Mouse (Mus musculus): ENCODE measurements around the gene Ano4. TPM values are rescaled to one million over a fixed set of nuclear protein-coding genes. Genes with fewer than 3 reads are reported as not detected.

The Ano4 gene
- total and polyA plus RNA-seq, 3 experiments = not detected

- no peak overlapping the region for H3K9ac ChIP-seq (ENCODE audit: insufficient read depth, low read depth)
- no peaks in the 10 kb centered on the region for H3K4me1 ChIP-seq (ENCODE audit: control insufficient read depth in 1 of 2, insufficient read depth in 2 of 2)
- no peak overlapping the region for H3K4me3 ChIP-seq (replicated peaks in 1 of 3; ENCODE audit: low read depth in 2 of 3, low read length in 2 of 3, poor library complexity in 1 of 3)
- no peaks in the 10 kb centered on the region for H3K9me3 ChIP-seq (replicated peaks; ENCODE audit: low read length)
- H3K4me2 ChIP-seq (ENCODE audit: insufficient read depth, low read depth, poor library complexity, severe bottlenecking) = no peak overlapping the region
- no peak for DNase-seq (ENCODE audit: extremely low read depth)
- no peak overlapping the region for H3K27ac ChIP-seq (ENCODE audit: insufficient read depth, low read depth)
- in situ Hi-C loops (cut with MboI; ENCODE audit: low pct_ligation_motif_present, low pct_unique_long_range_greater_than_20kb, low sequenced_read_pairs) (no loop called here), dilution Hi-C loops (cut with MboI; ENCODE audit: extremely low pct_ligation_motif_present, extremely low pct_unique_long_range_greater_than_20kb, low sequenced_read_pairs) (no loop called here)
- TF ChIP-seq E2F4 (IDR thresholded peaks at IDR 0.05; ENCODE audit: insufficient replicate concordance, low read depth, low read length) (no peak), RAD21 (IDR thresholded peaks at IDR 0.05; ENCODE audit: low read depth, low read length) (no peak), ZNF384 (IDR thresholded peaks at IDR 0.05; ENCODE audit: low read depth, low read length) (no peak)
- no peaks in the 10 kb centered on the region for H3K36me3 ChIP-seq (replicated peaks in 1 of 2; ENCODE audit: control insufficient read depth in 1 of 2, insufficient read depth in 1 of 2, low read length in 1 of 2)
- H3K79me2 ChIP-seq (replicated peaks; ENCODE audit: control insufficient read depth, extremely low read depth, insufficient read depth, poor library complexity, severe bottlenecking) = no peaks in the 10 kb centered on the region
- no peaks in the 10 kb centered on the region for H3K27me3 ChIP-seq (replicated peaks)
Measured at GRCm38 (mm10) chr10:89254765-89255164, 89.8 kb downstream of the Ano4 start.

- no peaks in the 10 kb centered on the region for H3K36me3 ChIP-seq (replicated peaks in 1 of 2; ENCODE audit: control insufficient read depth in 1 of 2, insufficient read depth in 1 of 2, low read length in 1 of 2)
- no peak overlapping the region for H3K4me2 ChIP-seq (ENCODE audit: insufficient read depth, low read depth, poor library complexity, severe bottlenecking)
- DNase-seq (ENCODE audit: extremely low read depth) = no peak
- H3K27ac ChIP-seq (ENCODE audit: insufficient read depth, low read depth) = no peak overlapping the region
- dilution Hi-C loops (cut with MboI; ENCODE audit: extremely low pct_ligation_motif_present, extremely low pct_unique_long_range_greater_than_20kb, low sequenced_read_pairs) (no loop called here), in situ Hi-C loops (cut with MboI; ENCODE audit: low pct_ligation_motif_present, low pct_unique_long_range_greater_than_20kb, low sequenced_read_pairs) (no loop called here)
- H3K4me3 ChIP-seq (replicated peaks in 1 of 3; ENCODE audit: low read depth in 2 of 3, low read length in 2 of 3, poor library complexity in 1 of 3) = no peak overlapping the region
- H3K27me3 ChIP-seq (replicated peaks) = no peaks in the 10 kb centered on the region
- no peaks in the 10 kb centered on the region for H3K79me2 ChIP-seq (replicated peaks; ENCODE audit: control insufficient read depth, extremely low read depth, insufficient read depth, poor library complexity, severe bottlenecking)
- H3K9me3 ChIP-seq (replicated peaks; ENCODE audit: low read length) = no peaks in the 10 kb centered on the region
- no peaks in the 10 kb centered on the region for H3K4me1 ChIP-seq (ENCODE audit: control insufficient read depth in 1 of 2, insufficient read depth in 2 of 2)
- no peak for TF ChIP-seq TCF12 (IDR thresholded peaks at IDR 0.05; ENCODE audit: low read depth, low read length)
- no peak for TF ChIP-seq POLR2AphosphoS2 (IDR thresholded peaks at IDR 0.05; ENCODE audit: low read depth, low read length)
- TF ChIP-seq CHD2 (IDR thresholded peaks at IDR 0.05; ENCODE audit: low read length) = no peak
- TF ChIP-seq ZKSCAN1 (IDR thresholded peaks at IDR 0.05; ENCODE audit: borderline replicate concordance, low read depth, low read length) = no peak
- H3K9ac ChIP-seq (ENCODE audit: insufficient read depth, low read depth) = no peak overlapping the region
Measured at GRCm38 (mm10) chr10:89253799-89254198, 90.8 kb downstream of the Ano4 start.

GRCm38 (mm10) chr10:89252636-89253035, 91.9 kb downstream of the Ano4 start:
- in situ Hi-C loops (cut with MboI; ENCODE audit: low pct_ligation_motif_present, low pct_unique_long_range_greater_than_20kb, low sequenced_read_pairs) (no loop called here), dilution Hi-C loops (cut with MboI; ENCODE audit: extremely low pct_ligation_motif_present, extremely low pct_unique_long_range_greater_than_20kb, low sequenced_read_pairs) (no loop called here)
- no peak overlapping the region for H3K4me3 ChIP-seq (replicated peaks in 1 of 3; ENCODE audit: low read depth in 2 of 3, low read length in 2 of 3, poor library complexity in 1 of 3)
- TF ChIP-seq NELFE (IDR thresholded peaks at IDR 0.05; ENCODE audit: low read depth, low read length) = no peak
- no peaks in the 10 kb centered on the region for H3K4me1 ChIP-seq (ENCODE audit: control insufficient read depth in 1 of 2, insufficient read depth in 2 of 2)
- no peak overlapping the region for H3K27ac ChIP-seq (ENCODE audit: insufficient read depth, low read depth)
- H3K36me3 ChIP-seq (replicated peaks in 1 of 2; ENCODE audit: control insufficient read depth in 1 of 2, insufficient read depth in 1 of 2, low read length in 1 of 2) = no peaks in the 10 kb centered on the region
- no peaks in the 10 kb centered on the region for H3K9me3 ChIP-seq (replicated peaks; ENCODE audit: low read length)
- no peak overlapping the region for H3K9ac ChIP-seq (ENCODE audit: insufficient read depth, low read depth)
- no peak overlapping the region for H3K4me2 ChIP-seq (ENCODE audit: insufficient read depth, low read depth, poor library complexity, severe bottlenecking)
- no peaks in the 10 kb centered on the region for H3K79me2 ChIP-seq (replicated peaks; ENCODE audit: control insufficient read depth, extremely low read depth, insufficient read depth, poor library complexity, severe bottlenecking)
- DNase-seq (ENCODE audit: extremely low read depth) = no peak
- H3K27me3 ChIP-seq (replicated peaks) = no peaks in the 10 kb centered on the region

All from CH12.LX (cell line).